In the genomic region with DNA sequence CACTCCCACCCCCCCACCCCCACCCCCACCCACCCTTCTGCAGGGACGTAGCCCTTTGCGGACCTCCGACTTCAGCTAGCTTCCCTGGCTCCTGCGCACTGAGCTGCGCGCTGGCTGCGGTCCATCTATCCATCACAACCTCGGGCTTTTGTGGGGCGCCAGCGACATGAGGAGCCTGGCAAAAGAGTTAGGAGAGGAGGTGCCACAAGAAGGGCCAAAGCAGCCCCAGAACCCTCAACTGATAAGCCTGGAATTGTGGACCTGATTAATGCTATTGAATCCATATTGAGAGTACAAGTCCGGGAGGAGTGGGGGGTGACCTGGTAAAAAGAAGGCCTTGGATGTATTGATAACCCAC, we compare ENCODE assay signal across 8 mouse cellular contexts. TPM values are rescaled to one million over a fixed set of nuclear protein-coding genes. Genes with fewer than 3 reads are reported as not detected.
A peak's percentile ranks its signal among the peaks of the same experiment; 100 is the strongest.
DNase-seq lines count a peak whose midpoint lies in the region; ATAC-seq and TF ChIP-seq lines count a peak whose summit lies in the region.

No protein-coding gene starts in this region.

- no peaks in the 10 kb centered on the region for H3K9me3 ChIP-seq in heart, embryonic 14.5 days (ENCODE audit: control insufficient read depth, low read length)
- H3K9me3 ChIP-seq in G1E (replicated peaks): no peaks in the 10 kb centered on the region
- H3K9me3 ChIP-seq in hindbrain, embryonic 10.5 days: no peaks in the 10 kb centered on the region
- no peaks in the 10 kb centered on the region for H3K9me3 ChIP-seq in midbrain, embryonic 11.5 days (ENCODE audit: control insufficient read depth, low read length)

- H3K27me3 ChIP-seq in heart, embryonic 14.5 days (ENCODE audit: control insufficient read depth, insufficient read depth, low read length): peaks cover 38% of the 10 kb centered on the region
- H3K27me3 ChIP-seq in G1E (ENCODE audit: insufficient read depth, low read length): peaks cover 52% of the 10 kb centered on the region
- H3K27me3 ChIP-seq in hindbrain, embryonic 10.5 days (ENCODE audit: insufficient read depth, poor library complexity, severe bottlenecking): peaks cover 56% of the 10 kb centered on the region
- H3K27me3 ChIP-seq in midbrain, embryonic 11.5 days (ENCODE audit: control insufficient read depth, insufficient read depth, low read length): no peaks in the 10 kb centered on the region; the same call in 1 of the 2 replicates

- peaks cover 1% of the 10 kb centered on the region for H3K36me3 ChIP-seq in heart, embryonic 14.5 days (ENCODE audit: control insufficient read depth, insufficient read depth, low read length)
- peaks cover 10% of the 10 kb centered on the region for H3K36me3 ChIP-seq in G1E (replicated peaks)
- H3K36me3 ChIP-seq in hindbrain, embryonic 10.5 days: peaks cover 11% of the 10 kb centered on the region
- H3K36me3 ChIP-seq in midbrain, embryonic 11.5 days (ENCODE audit: control insufficient read depth, insufficient read depth, low read length): 0 out of 2 replicates have a peak, but pooled peaks cover 2% of the 10 kb centered on the region

- peaks cover 17 to 23% of the 10 kb centered on the region in 2 experiments for H3K4me1 ChIP-seq in heart, embryonic 14.5 days (ENCODE audit: control insufficient read depth in 2 of 2, insufficient read depth in 2 of 2, low read length in 2 of 2)
- H3K4me1 ChIP-seq in G1E (ENCODE audit: insufficient read depth, low read depth, low read length): peaks cover 33% of the 10 kb centered on the region
- peaks cover 41% of the 10 kb centered on the region for H3K4me1 ChIP-seq in hindbrain, embryonic 10.5 days (replicated peaks)
- H3K4me1 ChIP-seq in midbrain, embryonic 11.5 days (ENCODE audit: control insufficient read depth, insufficient read depth, low read length): peaks cover 11% of the 10 kb centered on the region

- H3K4me3 ChIP-seq in heart, embryonic 14.5 days (ENCODE audit: control insufficient read depth in 1 of 2, insufficient read depth in 1 of 2, low read depth in 1 of 2, low read length in 2 of 2): peak overlapping the region; percentile 23 to 66
- peak overlapping the region; percentile 70; the same call in 1 of the 2 replicates for H3K4me3 ChIP-seq in G1E (ENCODE audit: low read depth, low read length)
- H3K4me3 ChIP-seq in hindbrain, embryonic 10.5 days: peak overlapping the region; percentile 76
- peak overlapping the region; percentile 75 for H3K4me3 ChIP-seq in midbrain, embryonic 11.5 days (ENCODE audit: low read depth, low read length)

- ATAC-seq in heart, embryonic 14.5 days (ENCODE audit: insufficient number of reproducible peaks, insufficient read depth, low FRiP score, low read depth): no peak
- ATAC-seq in G1E (ENCODE audit: extremely low read depth, insufficient number of reproducible peaks, low FRiP score, poor library complexity, severe bottlenecking): no peak
- no peak for ATAC-seq in midbrain, embryonic 11.5 days (ENCODE audit: low FRiP score)

- DNase-seq in heart, adult 8-10 months (ENCODE audit: low spot score): no peak
- no peak for DNase-seq in G1E (ENCODE audit: low spot score)
- DNase-seq in hindbrain, embryonic 10.5 days (ENCODE audit: low spot score): no peak
- peak; percentile 92 for DNase-seq in midbrain, embryonic 11.5 days (ENCODE audit: low spot score, missing footprints)
- no peak for DNase-seq in right cerebral cortex, postnatal 14 days
- DNase-seq in thymus, postnatal 14 days: no peak
- no peak for DNase-seq in urinary bladder, postnatal 4 days (ENCODE audit: low spot score in 2 of 2)

- TF ChIP-seq CTCF in G1E (IDR thresholded peaks at IDR 0.05; ENCODE audit: low read depth, low read length): no peak

- no peak overlapping the region for H3K9ac ChIP-seq in heart, embryonic 14.5 days (ENCODE audit: low read length)
- H3K9ac ChIP-seq in midbrain, embryonic 11.5 days (ENCODE audit: low read length): peak overlapping the region; percentile 47; the same call in 1 of the 2 replicates

- H3K4me2 ChIP-seq in heart, embryonic 14.5 days (ENCODE audit: low read length): peak overlapping the region; percentile 99
- peak overlapping the region; percentile 83 for H3K4me2 ChIP-seq in midbrain, embryonic 11.5 days

- H3K27ac ChIP-seq in heart, embryonic 14.5 days (replicated peaks in 1 of 2; ENCODE audit: control insufficient read depth in 1 of 2, insufficient read depth in 1 of 2, low read depth in 2 of 2, low read length in 2 of 2): no peak overlapping the region
- peak overlapping the region; percentile 92 for H3K27ac ChIP-seq in hindbrain, embryonic 10.5 days
- no peak overlapping the region; the same call in 1 of the 2 replicates for H3K27ac ChIP-seq in midbrain, embryonic 11.5 days (ENCODE audit: low read depth, low read length)

- 1% methylated on average over 11 of the region's 11 CpGs for WGBS in heart, embryonic 14.5 days
- 2% methylated on average over 11 of the region's 11 CpGs for WGBS in hindbrain, embryonic 10.5 days
- WGBS in midbrain, embryonic 11.5 days: under 1% methylated on average over 11 of the region's 11 CpGs

RNA-seq across cellular contexts. Expression of a gene that starts 0.3 kb away (rescaled TPM):
- 1.0 and 1.1 TPM in 2 replicates for polyA plus RNA-seq in heart, embryonic 14.5 days (2014; fragmentation: Nextera tagmentation; extraction: Ambion mirVana)
- not detected for total RNA-seq in heart, adult 8-10 months (2022)
- total RNA-seq in G1E (2014; fragmentation: Nextera tagmentation): not detected in 2 replicates
- 0.16 TPM in 1 of 2 replicates, not detected in the other for total RNA-seq in G1E (2017)
- polyA plus RNA-seq in G1E (2012): 0.04 TPM in 1 of 2 replicates, not detected in the other
- polyA plus RNA-seq in hindbrain, embryonic 10.5 days (2016; fragmentation: Nextera tagmentation; extraction: Ambion mirVana): 19.4 and 38.1 TPM in 2 replicates
- 34.4 and 37.2 TPM in 2 replicates for polyA plus RNA-seq in midbrain, embryonic 11.5 days (2014; fragmentation: Nextera tagmentation; extraction: Ambion mirVana)

RNA-seq across cellular contexts. Expression of a gene that starts 3.1 kb away (rescaled TPM):
- 13.6 and 13.9 TPM in 2 replicates for polyA plus RNA-seq in heart, embryonic 14.5 days (2014; fragmentation: Nextera tagmentation; extraction: Ambion mirVana)
- 1 to 10 TPM; 2.9 to 5.6 (median 4.0) TPM for total RNA-seq in heart, adult 8-10 months (2022)
- 4.2 and 4.6 TPM in 2 replicates for total RNA-seq in G1E (2014; fragmentation: Nextera tagmentation)
- 14.5 and 16.0 TPM in 2 replicates for total RNA-seq in G1E (2017)
- polyA plus RNA-seq in G1E (2012): 11.5 and 11.8 TPM in 2 replicates
- polyA plus RNA-seq in hindbrain, embryonic 10.5 days (2016; fragmentation: Nextera tagmentation; extraction: Ambion mirVana): 41.9 and 43.1 TPM in 2 replicates
- 38.5 and 43.1 TPM in 2 replicates for polyA plus RNA-seq in midbrain, embryonic 11.5 days (2014; fragmentation: Nextera tagmentation; extraction: Ambion mirVana)

RNA-seq across cellular contexts. Expression of a gene that starts 37.8 kb away (rescaled TPM):
- 27.0 and 29.9 TPM in 2 replicates for polyA plus RNA-seq in heart, embryonic 14.5 days (2014; fragmentation: Nextera tagmentation; extraction: Ambion mirVana)
- 10 to 100 TPM; 59.2 to 78.1 (median 73.3) TPM for total RNA-seq in heart, adult 8-10 months (2022)
- total RNA-seq in G1E (2014; fragmentation: Nextera tagmentation) (18.2 and 24.7 TPM in 2 replicates), G1E (2017) (14.2 and 20.5 TPM in 2 replicates)
- 24.9 and 29.6 TPM in 2 replicates for polyA plus RNA-seq in G1E (2012)
- polyA plus RNA-seq in hindbrain, embryonic 10.5 days (2016; fragmentation: Nextera tagmentation; extraction: Ambion mirVana): 54.9 and 55.3 TPM in 2 replicates
- 38.4 and 39.9 TPM in 2 replicates for polyA plus RNA-seq in midbrain, embryonic 11.5 days (2014; fragmentation: Nextera tagmentation; extraction: Ambion mirVana)
